Mouse (Mus musculus): ENCODE results near the gene Pde4a.

Gene Pde4a

GRCm38 (mm10) chr9:21149077-21149653 is 16.3 kb upstream of the Pde4a start:
- DNase-seq: no peak

- DNase-seq: peak; percentile 96
These were observed 15.7 kb upstream of the Pde4a start, which contains the start of gene Cdc37 for GRCm38 (mm10) chr9:21149654-21150419. TSS of gene Cdc37 (minus strand) at chr9:21149982.

GRCm38 (mm10) chr9:21152715-21153114 is 12.8 kb upstream of the Pde4a start:
- peak; percentile 83 for DNase-seq

GRCm38 (mm10) chr9:21153331-21153730 is 12.2 kb upstream of the Pde4a start:
- DNase-seq: no peak

- DNase-seq: peak; percentile 66
These were observed 11.7 kb upstream of the Pde4a start for GRCm38 (mm10) chr9:21153833-21154232.

GRCm38 (mm10) chr9:21154787-21155186 is 10.7 kb upstream of the Pde4a start:
- DNase-seq: no peak

- DNase-seq: peak; percentile 93
These were observed 4.2 kb upstream of the Pde4a start for GRCm38 (mm10) chr9:21161209-21161909.

- DNase-seq: no peak
These were observed 2.1 kb upstream of the Pde4a start for GRCm38 (mm10) chr9:21163086-21164050.

GRCm38 (mm10) chr9:21164072-21164471 is 1.4 kb upstream of the Pde4a start:
- peak; percentile 37 for DNase-seq

- peak; percentile 73 for DNase-seq
These were observed 488 bp downstream of the Pde4a start for GRCm38 (mm10) chr9:21165952-21166451.

GRCm38 (mm10) chr9:21166516-21166915 is 1.0 kb downstream of the Pde4a start:
- DNase-seq: no peak

GRCm38 (mm10) chr9:21167140-21168097 is 1.9 kb downstream of the Pde4a start:
- peak; percentile 85 for DNase-seq

- peak; percentile 89 for DNase-seq
These were observed 2.9 kb downstream of the Pde4a start for GRCm38 (mm10) chr9:21168161-21169123.

- DNase-seq: no peak
These were observed 3.6 kb downstream of the Pde4a start for GRCm38 (mm10) chr9:21169157-21169556.

- DNase-seq: no peak
These were observed 6.8 kb downstream of the Pde4a start for GRCm38 (mm10) chr9:21172364-21172763.

- no peak for DNase-seq
These were observed 14.9 kb downstream of the Pde4a start for GRCm38 (mm10) chr9:21180402-21180801.

GRCm38 (mm10) chr9:21180841-21181240 is 15.3 kb downstream of the Pde4a start:
- no peak for DNase-seq

GRCm38 (mm10) chr9:21181421-21182220 is 16.1 kb downstream of the Pde4a start:
- peak; percentile 71 for DNase-seq

GRCm38 (mm10) chr9:21183421-21183820 is 17.9 kb downstream of the Pde4a start:
- DNase-seq: no peak

Data from lung, postnatal 10 days (tissue).